Mouse (Mus musculus): Measurements from ENCODE around the gene Fam131c.

GRCm38 (mm10) chr4:141423691-141424431 lies 55.8 kb downstream of the Fam131c start:
- TF ChIP-seq IRF4 (IDR thresholded peaks at IDR 0.05; ENCODE audit: low read depth, low read length) (no peak), CTCF (conservative IDR thresholded peaks at IDR 0.05 in 1 of 2, IDR thresholded peaks at IDR 0.05 in 1 of 2; ENCODE audit: low read depth in 2 of 2, low read length in 2 of 2) (no peak), EP300 (IDR thresholded peaks at IDR 0.05; ENCODE audit: low read length) (no peak), POLR2A (IDR thresholded peaks at IDR 0.05; ENCODE audit: low read depth, low read length) (no peak), POLR2AphosphoS2 (IDR thresholded peaks at IDR 0.05; ENCODE audit: low read depth, low read length) (no peak)

Data from CH12.LX (cell line).